Mouse (Mus musculus) heart, adult 2 months (tissue): ENCODE measurements at regions not wholly inside any gene's neighbourhood (a gene's known extent, or its start where the extent isn't known, plus 50 kb on each side); places are given as distances from the start of the nearest gene placed in this dataset.

ENCODE experiments used
- CTCF ChIP-seq: fragments of 200-600 bp; IDR thresholded peaks from 2 replicates; pipeline ENCODE4 v1.8.1; 2022; ENCODE audit warnings: antibody characterized with exemption, mild to moderate bottlenecking, moderate library complexity
- EP300 ChIP-seq: fragments of 200-500 bp; IDR thresholded peaks from 2 replicates; pipeline ENCODE4 v1.6.1; 2011; ENCODE audit warnings: low read depth, low read length, control low read depth; ENCODE audit not compliant: insufficient read depth
- POLR2A ChIP-seq: fragments of 200-500 bp; IDR thresholded peaks from 2 replicates; pipeline ENCODE4 v1.6.1; 2011; ENCODE audit warnings: mild to moderate bottlenecking, low read depth, low read length, control low read depth; ENCODE audit not compliant: insufficient read depth

- TF ChIP-seq CTCF (no peak), POLR2A (no peak), EP300 (no peak)
Observed at GRCm38 (mm10) chr3:129478093-129478492, 54.1 kb upstream of the Elovl6 start.
